Mouse (Mus musculus) cerebellum, adult (tissue): Measurements from ENCODE around the gene Bicd2.

Experiments
- ATAC-seq: cut with Nextera tagmentation; 2 replicates; pipeline ENCODE4 v1.9.2; 2017; ENCODE audit warnings: mild to moderate bottlenecking, moderate library complexity, mixed read lengths; ENCODE audit not compliant: insufficient number of reproducible peaks, low FRiP score, low TSS enrichment

Gene Bicd2

DNA sequence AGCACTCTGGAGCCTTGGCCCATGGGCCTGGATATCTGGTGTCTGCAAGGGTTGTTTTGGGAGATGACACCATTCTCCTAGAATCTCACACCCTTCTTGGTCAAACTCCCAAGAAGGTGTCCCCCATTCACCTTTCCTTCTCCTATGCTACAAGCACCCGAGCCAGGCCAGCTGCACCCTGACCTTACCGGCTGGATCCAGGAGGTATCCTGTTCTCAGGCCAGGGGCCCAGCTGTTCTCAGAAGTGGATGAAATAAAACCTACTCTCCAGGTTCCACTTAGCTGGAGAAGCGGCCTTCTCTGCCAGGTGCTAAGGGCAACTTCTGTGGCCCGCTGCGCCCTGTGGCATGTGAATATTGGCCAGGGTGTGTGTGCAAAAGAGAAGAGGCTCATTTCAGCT is 16.5 kb upstream of the Bicd2 start:
- ATAC-seq: no peak

GRCm38 (mm10) chr13:49326246-49327206 is 14.9 kb upstream of the Bicd2 start:
- peak; percentile 66; the same call in 1 of the 2 replicates for ATAC-seq

DNA sequence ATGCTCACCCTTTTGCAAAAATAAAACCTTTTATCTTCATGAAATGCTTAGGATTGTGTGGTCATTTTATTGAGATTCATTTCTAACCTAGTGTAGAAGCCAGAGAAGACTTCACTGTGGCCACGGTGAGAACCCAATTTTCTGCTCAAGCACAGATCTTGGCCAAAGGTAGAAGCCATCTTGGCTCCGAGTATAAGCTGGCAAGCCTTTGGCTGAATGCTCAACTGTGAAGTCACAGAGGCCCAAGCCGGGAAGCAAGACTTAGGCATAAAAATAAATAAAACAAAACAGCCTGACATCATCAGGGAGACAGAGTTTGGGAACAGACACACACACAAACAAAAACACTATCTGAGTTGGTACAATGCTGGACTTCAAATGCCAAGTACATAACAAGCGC is 13.3 kb upstream of the Bicd2 start:
- ATAC-seq: no peak

GRCm38 (mm10) chr13:49333250-49333649 is 8.1 kb upstream of the Bicd2 start:
- no peak for ATAC-seq

- ATAC-seq: no peak
Observed at GRCm38 (mm10) chr13:49335077-49335982, 6.1 kb upstream of the Bicd2 start.

GRCm38 (mm10) chr13:49338893-49339546 is 2.4 kb upstream of the Bicd2 start:
- no peak for ATAC-seq

- no peak; the same call in none of the 2 replicates for ATAC-seq
Observed at GRCm38 (mm10) chr13:49341831-49342722, 692 bp downstream of the Bicd2 start.

DNA sequence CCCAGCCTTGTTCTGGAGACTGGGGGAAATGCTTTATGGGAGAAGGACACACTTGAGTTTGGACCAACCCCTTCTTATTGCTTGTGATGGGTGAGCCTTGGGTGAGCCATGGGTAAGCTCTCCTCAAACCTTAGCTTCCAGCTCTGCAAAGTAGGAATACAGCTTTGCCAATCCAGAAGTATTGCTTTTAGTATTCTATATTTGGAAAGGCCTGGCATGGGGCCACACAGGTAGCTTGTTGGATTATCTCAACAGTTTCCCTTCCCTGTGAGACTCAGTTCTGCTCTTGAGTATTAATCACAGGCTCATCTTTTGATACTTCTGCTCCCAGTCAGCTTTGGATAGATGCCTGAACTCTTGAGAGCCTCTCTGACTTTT is 1.3 kb downstream of the Bicd2 start:
- ATAC-seq: no peak

DNA sequence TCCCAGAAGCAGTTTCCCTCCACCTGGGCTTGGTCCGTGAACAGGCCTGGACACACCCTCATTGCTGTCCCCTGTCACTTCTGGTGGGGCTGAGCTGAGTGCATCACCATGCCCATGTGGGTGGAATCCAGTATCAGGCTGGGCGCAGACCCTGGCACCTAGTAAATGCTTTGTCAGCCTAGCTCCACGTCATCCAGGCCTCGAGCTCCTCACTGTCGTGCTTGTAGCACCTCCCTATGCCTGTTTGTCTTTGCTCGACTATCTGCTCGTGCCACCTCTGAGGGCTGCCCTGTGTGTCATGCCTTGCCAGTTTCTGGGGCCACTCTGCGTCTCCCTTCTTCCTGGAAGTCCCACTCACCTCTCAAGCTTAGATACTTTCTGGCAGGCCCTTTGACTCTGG is 3.2 kb downstream of the Bicd2 start:
- ATAC-seq: no peak

- no peak for ATAC-seq
Observed at GRCm38 (mm10) chr13:49345476-49345875, 4.1 kb downstream of the Bicd2 start.

DNA sequence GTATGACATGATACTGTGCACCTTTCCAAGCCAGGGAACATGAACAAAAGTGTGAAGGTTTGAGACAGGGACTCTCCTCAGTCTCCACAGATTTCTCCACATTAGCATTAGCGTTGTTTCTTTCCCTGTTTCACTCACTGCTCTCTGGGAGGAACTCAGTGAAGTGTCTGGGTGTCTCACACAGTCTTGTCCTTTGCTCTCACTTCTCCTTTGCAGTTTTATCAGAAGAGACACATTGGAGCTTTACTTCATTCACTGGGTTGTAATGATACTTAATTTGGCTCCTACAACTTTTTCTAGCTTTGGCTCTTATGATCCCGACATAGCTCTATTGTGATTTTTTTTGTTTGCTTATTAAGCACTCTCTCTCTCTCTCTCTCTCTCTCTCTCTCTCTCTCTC is 7.1 kb downstream of the Bicd2 start:
- ATAC-seq: no peak

- no peak for ATAC-seq
Observed at GRCm38 (mm10) chr13:49349335-49349734, 8.0 kb downstream of the Bicd2 start.

GRCm38 (mm10) chr13:49349836-49350505 is 8.6 kb downstream of the Bicd2 start:
- no peak for ATAC-seq

DNA sequence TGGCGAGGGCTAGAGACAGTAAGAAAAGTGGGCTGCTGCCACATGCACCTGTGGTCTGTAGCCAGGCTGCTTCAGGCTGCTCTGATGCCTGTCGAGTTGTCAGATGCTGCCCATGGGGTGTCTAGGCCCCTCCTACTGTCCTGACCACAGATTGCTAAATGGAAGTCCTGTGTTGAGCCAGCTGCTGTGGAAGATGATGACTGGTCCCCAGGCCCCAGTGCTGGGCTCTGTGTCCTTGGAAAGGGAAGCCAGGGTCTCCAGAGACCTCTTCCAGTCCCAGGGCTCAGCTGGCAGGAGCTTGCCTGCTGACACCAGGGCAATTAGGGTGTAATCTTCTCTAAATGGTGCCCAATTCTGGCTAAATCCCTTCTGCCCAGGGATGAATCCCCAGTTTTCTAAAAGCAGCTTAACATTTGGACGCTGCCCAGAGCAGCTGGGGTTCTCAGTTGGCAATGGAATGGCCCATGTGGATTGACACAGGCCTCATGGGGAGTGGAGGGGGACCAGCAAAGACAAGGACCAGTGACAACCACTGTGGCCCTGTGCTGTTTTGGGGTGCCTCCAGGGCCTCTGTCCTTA is 11.3 kb downstream of the Bicd2 start:
- ATAC-seq: no peak

DNA sequence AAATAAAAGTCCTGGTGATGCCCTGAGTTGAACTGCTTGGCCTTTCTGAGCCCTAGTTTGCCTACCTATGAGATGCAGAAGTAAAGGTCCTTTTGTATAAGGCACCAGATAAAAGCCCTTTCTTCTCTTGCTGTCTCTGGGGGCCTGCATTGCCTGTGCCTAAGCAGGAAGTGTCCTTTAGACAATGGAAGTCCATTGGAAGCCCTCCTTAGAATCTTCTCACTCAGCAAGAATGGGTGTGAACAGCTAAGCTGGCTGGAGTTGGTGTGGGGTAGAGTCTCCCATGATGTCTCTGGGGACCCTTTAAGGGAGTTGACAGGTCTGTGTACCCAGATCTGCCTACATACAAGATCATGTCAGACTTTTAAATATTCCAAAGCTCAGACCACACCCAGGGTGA is 12.0 kb downstream of the Bicd2 start:
- ATAC-seq: no peak

DNA sequence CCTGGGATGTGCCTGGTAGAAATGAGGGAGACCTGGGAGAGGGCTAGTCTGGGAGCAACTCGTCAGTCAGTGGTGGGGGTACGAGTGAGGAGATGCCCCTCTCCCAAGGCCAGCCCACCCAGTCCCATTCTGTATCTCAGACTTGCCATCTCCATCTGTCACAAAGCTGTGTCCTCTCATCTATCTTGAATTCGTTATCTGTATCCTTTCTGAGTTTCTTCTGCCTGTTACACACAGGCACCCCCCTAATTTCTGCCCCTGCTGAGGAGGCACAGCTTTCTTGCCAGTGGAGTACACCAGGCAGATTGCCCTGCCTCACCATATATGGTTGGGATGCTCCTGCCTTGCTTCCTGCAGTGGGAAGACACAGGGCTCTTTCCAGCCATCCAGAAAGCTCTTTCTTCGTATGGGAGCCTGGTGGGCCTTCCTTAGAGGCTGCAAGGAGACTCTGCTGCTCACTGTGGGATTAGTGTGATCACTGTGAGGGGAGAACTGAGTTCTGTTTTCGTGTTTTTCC is 12.7 kb downstream of the Bicd2 start:
- peak; percentile 67 for ATAC-seq

DNA sequence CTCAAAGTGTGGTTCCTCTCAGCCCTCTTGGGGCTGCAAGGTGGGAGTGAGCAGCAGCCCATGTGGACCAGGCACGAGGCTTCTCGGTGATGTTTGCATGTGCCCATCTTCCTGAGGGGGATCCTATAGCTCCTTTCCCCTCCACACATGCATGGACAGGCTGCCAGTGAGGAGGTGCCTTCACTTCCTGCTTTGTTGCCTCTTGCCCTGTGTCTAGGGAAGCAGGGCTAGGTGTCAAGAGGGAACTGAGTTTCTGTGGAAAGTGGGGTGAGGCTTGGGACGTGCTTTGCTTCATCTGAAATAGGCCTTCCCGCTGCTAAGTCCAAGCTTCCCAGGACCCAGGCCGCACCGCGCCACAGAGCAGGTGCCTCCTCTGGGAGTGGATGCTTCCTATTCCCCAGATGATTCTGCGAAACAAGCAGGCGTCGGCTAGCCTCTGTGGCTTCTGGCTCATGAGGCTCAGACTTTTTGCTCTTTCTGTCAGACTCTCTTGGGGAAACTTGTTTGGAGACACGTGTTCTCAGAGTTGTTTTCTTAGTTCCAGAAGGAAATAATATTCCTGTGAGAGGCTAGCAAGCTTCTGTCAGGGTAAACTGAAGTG is 14.2 kb downstream of the Bicd2 start:
- ATAC-seq: no peak

GRCm38 (mm10) chr13:49356090-49356489 is 14.7 kb downstream of the Bicd2 start:
- ATAC-seq: no peak
